8 mouse cellular contexts compared by ENCODE assay signal in the genomic region with DNA sequence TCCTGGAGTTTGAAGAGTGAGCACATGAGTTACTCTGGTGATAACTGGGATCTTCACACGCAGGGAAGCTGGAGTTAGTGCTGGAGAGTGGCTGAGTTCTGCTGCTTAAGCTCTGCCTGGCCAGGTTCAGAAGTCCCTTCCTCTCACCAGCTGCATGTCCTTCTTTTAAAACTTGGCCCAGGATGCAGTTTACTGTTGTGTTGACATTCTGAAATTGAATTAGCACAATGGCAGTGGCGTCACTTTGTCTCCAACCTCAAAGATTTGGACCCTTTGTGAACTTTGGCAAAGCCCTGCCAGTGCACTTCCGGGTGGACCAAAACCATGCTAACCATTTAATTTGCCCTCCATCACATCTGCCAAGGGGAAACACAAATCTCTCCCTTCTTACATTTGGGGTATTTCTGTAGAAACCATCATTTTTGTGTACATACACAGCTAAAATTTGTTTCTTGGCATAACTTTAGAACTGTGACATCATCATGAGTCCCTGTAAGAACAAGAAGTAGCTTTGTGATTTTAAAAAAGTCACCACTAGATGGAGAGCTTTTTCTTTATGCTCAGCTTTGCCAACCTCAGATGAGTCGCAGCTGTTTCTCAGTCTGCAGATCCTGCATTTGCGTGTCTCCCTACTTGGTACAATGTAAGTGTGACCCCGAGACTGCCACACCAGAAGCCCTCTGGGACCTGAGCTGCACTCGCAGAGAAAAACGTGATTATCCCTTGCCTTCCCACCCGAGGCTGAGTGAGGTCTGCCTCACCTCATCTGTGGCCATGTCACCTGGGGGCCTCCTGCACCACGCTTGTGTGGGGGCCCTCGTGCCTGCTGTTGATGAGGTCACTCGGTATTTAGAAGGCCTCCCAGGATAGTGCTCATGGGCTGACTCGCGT. TPM values are rescaled to one million over a fixed set of nuclear protein-coding genes. Genes with fewer than 3 reads are reported as not detected.
DNase-seq lines count a peak whose midpoint lies in the region; ATAC-seq and TF ChIP-seq lines count a peak whose summit lies in the region.

No protein-coding gene starts in this region.

- peaks cover 69% of the 10 kb centered on the region for H3K36me3 ChIP-seq in heart, embryonic 14.5 days (ENCODE audit: control insufficient read depth, insufficient read depth, low read length)
- H3K36me3 ChIP-seq in limb, embryonic 14.5 days (ENCODE audit: control insufficient read depth, insufficient read depth, low read length), result peaks cover 50% of the 10 kb centered on the region
- H3K36me3 ChIP-seq in neural tube, embryonic 14.5 days (ENCODE audit: control insufficient read depth, insufficient read depth, low read length), result peaks cover 38% of the 10 kb centered on the region

- H3K27ac ChIP-seq in heart, embryonic 14.5 days (replicated peaks in 1 of 2; ENCODE audit: control insufficient read depth in 1 of 2, insufficient read depth in 1 of 2, low read depth in 2 of 2, low read length in 2 of 2), result peak overlapping the region; percentile 19 to 62; a peak in 2 of 4 replicates
- H3K27ac ChIP-seq in limb, embryonic 14.5 days (replicated peaks; ENCODE audit: low read depth, low read length), result no peak overlapping the region
- H3K27ac ChIP-seq in neural tube, embryonic 14.5 days (ENCODE audit: low read depth, low read length), result no peak overlapping the region

- no peaks in the 10 kb centered on the region for H3K9me3 ChIP-seq in heart, embryonic 14.5 days (ENCODE audit: control insufficient read depth, low read length)
- no peaks in the 10 kb centered on the region for H3K9me3 ChIP-seq in limb, embryonic 14.5 days (ENCODE audit: control insufficient read depth, low read length)
- no peaks in the 10 kb centered on the region for H3K9me3 ChIP-seq in neural tube, embryonic 14.5 days (ENCODE audit: control insufficient read depth, low read length)

- TF ChIP-seq POLR2A in limb, embryonic 14.5 days (IDR thresholded peaks at IDR 0.05; ENCODE audit: borderline replicate concordance, extremely low read depth, insufficient read depth, insufficient read length), result no peak

- no peak overlapping the region for H3K4me2 ChIP-seq in heart, embryonic 14.5 days (ENCODE audit: low read length)
- no peak overlapping the region for H3K4me2 ChIP-seq in limb, embryonic 14.5 days (replicated peaks; ENCODE audit: low read depth, low read length, severe bottlenecking)
- H3K4me2 ChIP-seq in neural tube, embryonic 14.5 days (ENCODE audit: low read depth, low read length), result no peak overlapping the region

- DNase-seq in ovary, postnatal 14 days (ENCODE audit: low spot score), result peak; percentile 15
- no peak for DNase-seq in ovary, adult 18-20 months (ENCODE audit: low spot score)
- DNase-seq in brain, adult 2 months (ENCODE audit: low read depth, low spot score), result peak; percentile 87
- DNase-seq in limb, embryonic 14.5 days (ENCODE audit: low spot score), result peak; percentile 95
- DNase-seq in frontal cortex, postnatal 14 days (ENCODE audit: low spot score in 2 of 2), result no peak
- DNase-seq in thymus, postnatal 25 days, result no peak

- no peaks in the 10 kb centered on the region for H3K27me3 ChIP-seq in heart, embryonic 14.5 days (ENCODE audit: control insufficient read depth, insufficient read depth, low read length)
- no peaks in the 10 kb centered on the region for H3K27me3 ChIP-seq in limb, embryonic 14.5 days (ENCODE audit: control insufficient read depth, insufficient read depth, low read length)
- no peaks in the 10 kb centered on the region for H3K27me3 ChIP-seq in neural tube, embryonic 14.5 days (ENCODE audit: control insufficient read depth, insufficient read depth, low read length)

- 0 out of 2 replicates have a peak, but pooled peaks have one; percentile 38 for ATAC-seq in heart, embryonic 14.5 days (ENCODE audit: insufficient number of reproducible peaks, insufficient read depth, low FRiP score, low read depth)
- peak; percentile 63 for ATAC-seq in limb, embryonic 14.5 days (ENCODE audit: low FRiP score, low read depth)
- ATAC-seq in neural tube, embryonic 14.5 days (ENCODE audit: low read depth), result peak; percentile 75

- WGBS in heart, embryonic 14.5 days, result 58% methylated on average over 14 of the region's 14 CpGs
- WGBS in limb, embryonic 14.5 days, result 56% methylated on average over 14 of the region's 14 CpGs
- 65% methylated on average over 14 of the region's 14 CpGs for WGBS in neural tube, embryonic 14.5 days

- no peak overlapping the region for H3K4me3 ChIP-seq in heart, embryonic 14.5 days (ENCODE audit: control insufficient read depth in 1 of 2, insufficient read depth in 1 of 2, low read depth in 1 of 2, low read length in 2 of 2)
- no peak overlapping the region for H3K4me3 ChIP-seq in limb, embryonic 14.5 days (replicated peaks; ENCODE audit: low read length)
- no peak overlapping the region for H3K4me3 ChIP-seq in neural tube, embryonic 14.5 days (ENCODE audit: low read depth, low read length)

- H3K9ac ChIP-seq in heart, embryonic 14.5 days (ENCODE audit: low read length), result no peak overlapping the region
- H3K9ac ChIP-seq in limb, embryonic 14.5 days (ENCODE audit: low read depth, low read length, severe bottlenecking), result no peak overlapping the region
- no peak overlapping the region for H3K9ac ChIP-seq in neural tube, embryonic 14.5 days (replicated peaks; ENCODE audit: low read depth, low read length)

- H3K4me1 ChIP-seq in heart, embryonic 14.5 days (ENCODE audit: control insufficient read depth in 2 of 2, insufficient read depth in 2 of 2, low read length in 2 of 2), result peaks cover 11 to 14% of the 10 kb centered on the region in 2 experiments
- H3K4me1 ChIP-seq in limb, embryonic 14.5 days (ENCODE audit: control insufficient read depth, insufficient read depth, low read length), result peaks cover 9% of the 10 kb centered on the region; the same call in 1 of the 2 replicates
- H3K4me1 ChIP-seq in neural tube, embryonic 14.5 days (ENCODE audit: control insufficient read depth, insufficient read depth, low read length), result no peaks in the 10 kb centered on the region

RNA-seq across cellular contexts. Expression of a gene that starts 21.1 kb away (rescaled TPM):
- polyA plus RNA-seq in heart, embryonic 14.5 days (2014; fragmentation: Nextera tagmentation; extraction: Ambion mirVana), result 492 and 510 TPM in 2 replicates
- 194 and 204 TPM in 2 replicates for polyA plus RNA-seq in limb, embryonic 14.5 days (2012; rRNA removed)
- polyA plus RNA-seq in limb, embryonic 14.5 days (2014; fragmentation: Nextera tagmentation; extraction: Ambion mirVana), result 359 and 369 TPM in 2 replicates
- polyA plus RNA-seq in neural tube, embryonic 14.5 days (2014; fragmentation: Nextera tagmentation; extraction: Ambion mirVana), result 506 and 594 TPM in 2 replicates

RNA-seq across cellular contexts. Expression of a gene that starts 51.8 kb away (rescaled TPM):
- 2.1 and 2.6 TPM in 2 replicates for polyA plus RNA-seq in heart, embryonic 14.5 days (2014; fragmentation: Nextera tagmentation; extraction: Ambion mirVana)
- 9.4 and 12.4 TPM in 2 replicates for polyA plus RNA-seq in limb, embryonic 14.5 days (2012; rRNA removed)
- polyA plus RNA-seq in limb, embryonic 14.5 days (2014; fragmentation: Nextera tagmentation; extraction: Ambion mirVana), result 6.4 and 6.9 TPM in 2 replicates
- polyA plus RNA-seq in neural tube, embryonic 14.5 days (2014; fragmentation: Nextera tagmentation; extraction: Ambion mirVana), result 4.4 and 7.8 TPM in 2 replicates

RNA-seq across cellular contexts. Expression of a gene that starts 58.5 kb away (rescaled TPM):
- polyA plus RNA-seq in heart, embryonic 14.5 days (2014; fragmentation: Nextera tagmentation; extraction: Ambion mirVana), result 31.5 and 32.3 TPM in 2 replicates
- 37.5 and 38.1 TPM in 2 replicates for polyA plus RNA-seq in limb, embryonic 14.5 days (2012; rRNA removed)
- polyA plus RNA-seq in limb, embryonic 14.5 days (2014; fragmentation: Nextera tagmentation; extraction: Ambion mirVana), result 36.9 and 37.9 TPM in 2 replicates
- polyA plus RNA-seq in neural tube, embryonic 14.5 days (2014; fragmentation: Nextera tagmentation; extraction: Ambion mirVana), result 9.6 and 13.2 TPM in 2 replicates

Comparison
In these comparisons a context has a peak if more than half of its experiments do, and no peak if none do; other contexts are left out.
1. DNase-seq: peak in ovary, postnatal 14 days (single experiment), brain, adult 2 months (single experiment) and limb, embryonic 14.5 days (single experiment); none in ovary, adult 18-20 months (single experiment), frontal cortex, postnatal 14 days (0 of 2) and thymus, postnatal 25 days (single experiment).
2. H3K27ac ChIP-seq: peak in heart, embryonic 14.5 days (2 of 2); none in limb, embryonic 14.5 days (single experiment) and neural tube, embryonic 14.5 days (single experiment).
3. Peak in every context shown above with its lines, with median percentiles within 50 percentile points of each other: ATAC-seq.